Mouse (Mus musculus): ENCODE data around the gene Tyrobp.

Gene Tyrobp

GRCm38 (mm10) chr7:30463996-30464395 lies 50.4 kb downstream of the Tyrobp start:
- no peak for DNase-seq (ENCODE audit: low read depth)

GRCm38 (mm10) chr7:30464816-30465300 lies 51.3 kb downstream of the Tyrobp start:
- no peak for DNase-seq (ENCODE audit: low read depth)
